Mouse (Mus musculus): ENCODE results near the gene Arpp19. TPM values are rescaled to one million over a fixed set of nuclear protein-coding genes. Genes with fewer than 3 reads are reported as not detected.

Arpp19 gene
- polyA plus RNA-seq, 1 experiment from 2014 or later: 254 TPM

GRCm38 (mm10) chr9:75041840-75042525 lies 4.6 kb downstream of the Arpp19 start:
- Histone ChIP-seq H3K36me3 (ENCODE audit: insufficient read depth, low read length) (no peaks in the 10 kb centered on the region; the same call in 1 of the 2 replicates), H3K27ac (ENCODE audit: low read length) (no peak overlapping the region), H3K4me1 (ENCODE audit: insufficient read depth, low read depth, low read length) (no peaks in the 10 kb centered on the region), H3K27me3 (replicated peaks; ENCODE audit: insufficient read depth, low read length) (no peaks in the 10 kb centered on the region), H3K9me3 (ENCODE audit: low read length) (no peaks in the 10 kb centered on the region), H3K4me2 (replicated peaks; ENCODE audit: low read depth, low read length) (no peak overlapping the region), H3K9ac (replicated peaks; ENCODE audit: low read depth) (no peak overlapping the region), H3K4me3 (ENCODE audit: low read depth, low read length) (no peak overlapping the region)
- WGBS: 66% methylated on average over 2 of the region's 2 CpGs
- no peak for DNase-seq (ENCODE audit: low spot score)
- TF ChIP-seq CTCF (IDR thresholded peaks at IDR 0.05) (no peak), EP300 (IDR thresholded peaks at IDR 0.05) (no peak)
- ATAC-seq: no peak

GRCm38 (mm10) chr9:75043191-75043590 lies 5.8 kb downstream of the Arpp19 start:
- ATAC-seq: no peak
- no peak overlapping the region for H3K27ac ChIP-seq (ENCODE audit: low read length)
- no peak for DNase-seq (ENCODE audit: low spot score)
- no peaks in the 10 kb centered on the region for H3K9me3 ChIP-seq (ENCODE audit: low read length)
- no peaks in the 10 kb centered on the region; the same call in 1 of the 2 replicates for H3K36me3 ChIP-seq (ENCODE audit: insufficient read depth, low read length)
- 94% methylated on average over 2 of the region's 2 CpGs for WGBS
- no peaks in the 10 kb centered on the region for H3K27me3 ChIP-seq (replicated peaks; ENCODE audit: insufficient read depth, low read length)
- H3K9ac ChIP-seq (replicated peaks; ENCODE audit: low read depth): no peak overlapping the region
- H3K4me1 ChIP-seq (ENCODE audit: insufficient read depth, low read depth, low read length): no peaks in the 10 kb centered on the region
- H3K4me2 ChIP-seq (replicated peaks; ENCODE audit: low read depth, low read length): no peak overlapping the region
- H3K4me3 ChIP-seq (ENCODE audit: low read depth, low read length): no peak overlapping the region
- no peak for TF ChIP-seq CTCF (IDR thresholded peaks at IDR 0.05)
- no peak for TF ChIP-seq EP300 (IDR thresholded peaks at IDR 0.05)

- Histone ChIP-seq H3K4me3 (ENCODE audit: low read depth, low read length) (no peak overlapping the region), H3K27ac (ENCODE audit: low read length) (no peak overlapping the region), H3K9me3 (ENCODE audit: low read length) (no peaks in the 10 kb centered on the region), H3K4me2 (replicated peaks; ENCODE audit: low read depth, low read length) (no peak overlapping the region), H3K4me1 (ENCODE audit: insufficient read depth, low read depth, low read length) (no peaks in the 10 kb centered on the region; the same call in 1 of the 2 replicates), H3K9ac (replicated peaks; ENCODE audit: low read depth) (no peak overlapping the region), H3K36me3 (ENCODE audit: insufficient read depth, low read length) (no peaks in the 10 kb centered on the region; the same call in 1 of the 2 replicates), H3K27me3 (replicated peaks; ENCODE audit: insufficient read depth, low read length) (no peaks in the 10 kb centered on the region)
- ATAC-seq (no peak), DNase-seq (ENCODE audit: low spot score) (no peak)
- no peak for TF ChIP-seq CTCF (IDR thresholded peaks at IDR 0.05)
- no peak for TF ChIP-seq EP300 (IDR thresholded peaks at IDR 0.05)
Observed at GRCm38 (mm10) chr9:75047079-75047478, 9.7 kb downstream of the Arpp19 start.

- no peaks in the 10 kb centered on the region for H3K9me3 ChIP-seq (ENCODE audit: low read length)
- no peak overlapping the region for H3K4me3 ChIP-seq (ENCODE audit: low read depth, low read length)
- no peak overlapping the region for H3K4me2 ChIP-seq (replicated peaks; ENCODE audit: low read depth, low read length)
- no peaks in the 10 kb centered on the region for H3K36me3 ChIP-seq (ENCODE audit: insufficient read depth, low read length)
- H3K27ac ChIP-seq (ENCODE audit: low read length): no peak overlapping the region
- no peak overlapping the region for H3K9ac ChIP-seq (replicated peaks; ENCODE audit: low read depth)
- DNase-seq (ENCODE audit: low spot score) (peak; percentile 41), ATAC-seq (no peak)
- no peaks in the 10 kb centered on the region for H3K27me3 ChIP-seq (replicated peaks; ENCODE audit: insufficient read depth, low read length)
- 48% methylated on average over 3 of the region's 3 CpGs for WGBS
- no peak for TF ChIP-seq EP300 (IDR thresholded peaks at IDR 0.05)
- TF ChIP-seq CTCF (IDR thresholded peaks at IDR 0.05): no peak
- no peaks in the 10 kb centered on the region; the same call in 1 of the 2 replicates for H3K4me1 ChIP-seq (ENCODE audit: insufficient read depth, low read depth, low read length)
Observed at GRCm38 (mm10) chr9:75049100-75049499, 11.7 kb downstream of the Arpp19 start.

GRCm38 (mm10) chr9:75050003-75050402 lies 12.6 kb downstream of the Arpp19 start:
- Histone ChIP-seq H3K9ac (replicated peaks; ENCODE audit: low read depth) (no peak overlapping the region), H3K27me3 (replicated peaks; ENCODE audit: insufficient read depth, low read length) (no peaks in the 10 kb centered on the region), H3K36me3 (ENCODE audit: insufficient read depth, low read length) (no peaks in the 10 kb centered on the region), H3K4me2 (replicated peaks; ENCODE audit: low read depth, low read length) (no peak overlapping the region), H3K27ac (ENCODE audit: low read length) (no peak overlapping the region), H3K9me3 (ENCODE audit: low read length) (no peaks in the 10 kb centered on the region), H3K4me3 (ENCODE audit: low read depth, low read length) (no peak overlapping the region), H3K4me1 (ENCODE audit: insufficient read depth, low read depth, low read length) (no peaks in the 10 kb centered on the region; the same call in 1 of the 2 replicates)
- 24% methylated on average over 3 of the region's 3 CpGs for WGBS
- no peak for TF ChIP-seq EP300 (IDR thresholded peaks at IDR 0.05)
- peak; percentile 99 for TF ChIP-seq CTCF (IDR thresholded peaks at IDR 0.05)
- ATAC-seq (peak; percentile 26; the same call in 1 of the 2 replicates), DNase-seq (ENCODE audit: low spot score) (peak; percentile 88)

- H3K9ac ChIP-seq (replicated peaks; ENCODE audit: low read depth): no peak overlapping the region
- no peaks in the 10 kb centered on the region; the same call in 1 of the 2 replicates for H3K4me1 ChIP-seq (ENCODE audit: insufficient read depth, low read depth, low read length)
- H3K27ac ChIP-seq (ENCODE audit: low read length): no peak overlapping the region
- TF ChIP-seq EP300 (IDR thresholded peaks at IDR 0.05) (no peak), CTCF (IDR thresholded peaks at IDR 0.05) (no peak)
- no peak overlapping the region for H3K4me2 ChIP-seq (replicated peaks; ENCODE audit: low read depth, low read length)
- no peaks in the 10 kb centered on the region for H3K9me3 ChIP-seq (ENCODE audit: low read length)
- WGBS: 85% methylated on average over 4 of the region's 4 CpGs
- DNase-seq (ENCODE audit: low spot score): no peak
- H3K4me3 ChIP-seq (ENCODE audit: low read depth, low read length): no peak overlapping the region
- H3K27me3 ChIP-seq (replicated peaks; ENCODE audit: insufficient read depth, low read length): no peaks in the 10 kb centered on the region
- no peaks in the 10 kb centered on the region for H3K36me3 ChIP-seq (ENCODE audit: insufficient read depth, low read length)
- ATAC-seq: no peak
Observed at GRCm38 (mm10) chr9:75051841-75052240, 14.4 kb downstream of the Arpp19 start.
